Mouse (Mus musculus) forebrain, embryonic 14.5 days (tissue): ENCODE measurements around the gene Loxl3. TPM values are rescaled to one million over a fixed set of nuclear protein-coding genes. Genes with fewer than 3 reads are reported as not detected.

Experiments
- ATAC-seq: fragments of 200-750 bp; cut with Nextera tagmentation; 2 replicates; pipeline ENCODE4 v1.8.0; 2017; ENCODE audit warnings: mild to moderate bottlenecking, moderate library complexity
- DNase-seq: peaks from one replicate; pipeline ENCODE4 v3.0.0-alpha.2; 2015; ENCODE audit warnings: low spot score
- H3K27ac ChIP-seq: fragments of 300-500 bp; sonication (generic); 2 replicates; pipeline ENCODE4 v1.5.1; 2014; ENCODE audit warnings: low read depth, mild to moderate bottlenecking, control low read depth, low read length, moderate library complexity
- H3K27me3 ChIP-seq: fragments of 300-500 bp; sonication (generic); replicated peaks from 2 replicates; pipeline ENCODE4 v1.6.1; 2014; ENCODE audit warnings: low read length, control low read depth, mixed read lengths; ENCODE audit not compliant: control insufficient read depth, insufficient read depth
- H3K36me3 ChIP-seq: fragments of 300-500 bp; sonication (generic); 2 replicates; pipeline ENCODE4 v1.6.1; 2014; ENCODE audit warnings: low read length, control low read depth; ENCODE audit not compliant: control insufficient read depth, insufficient read depth
- H3K4me1 ChIP-seq: fragments of 300-500 bp; sonication (generic); 2 replicates; pipeline ENCODE4 v1.6.1; 2014; ENCODE audit warnings: antibody characterized with exemption, low read length, control low read depth; ENCODE audit not compliant: control insufficient read depth, insufficient read depth
- H3K4me2 ChIP-seq: fragments of 300-500 bp; sonication (generic); 2 replicates; pipeline ENCODE4 v1.6.1; 2014; ENCODE audit warnings: mild to moderate bottlenecking, control low read depth, low read length
- H3K4me3 ChIP-seq: fragments of 300-500 bp; sonication (generic); 2 replicates; pipeline ENCODE4 v1.5.1; 2014; ENCODE audit warnings: low read depth, low read length, control low read depth
- H3K9ac ChIP-seq: fragments of 300-500 bp; sonication (generic); 2 replicates; pipeline ENCODE4 v1.6.1; 2014; ENCODE audit warnings: mild to moderate bottlenecking, low read length, control low read depth, moderate library complexity
- H3K9me3 ChIP-seq: fragments of 300-500 bp; sonication (generic); replicated peaks from 2 replicates; pipeline ENCODE4 v1.6.1; 2016; ENCODE audit warnings: low read length, control low read depth, mixed read lengths; ENCODE audit not compliant: control insufficient read depth
- WGBS: fragments of 180-500 bp; shearing (Covaris S2); extraction: QIAGEN DNeasy Blood & Tissue Kit; methylation state at CpG from one replicate; pipeline ENCODE4 v1.1.7; 2014; 5-methylcytosine and 5-hydroxymethylcytosine counted together
- microRNA counts: library from miRNA; unstranded; fragments of <30 nt; microRNA quantifications from one replicate; lab custom pipeline; 2016
- microRNA-seq: library from miRNA; unstranded; fragments of <30 nt; microRNA quantifications from one replicate; pipeline ENCODE4, GENCODE M21; 2016
- polyA plus RNA-seq: library from polyadenylated mRNA; unstranded; fragments of >200 nt; fragmentation: Nextera tagmentation; extraction: Ambion mirVana; gene quantifications from 2 replicates; pipeline ENCODE4 v1.2.1, GENCODE M21; 2014

The Loxl3 gene
- polyA plus RNA-seq, 1 experiment from 2014 or later = 3.8 TPM

GRCm38 (mm10) chr6:83095968-83096367 is 62.0 kb downstream of the Loxl3 start:
- Histone ChIP-seq H3K4me3 (no peak overlapping the region), H3K9me3 (no peaks in the 10 kb centered on the region)

GRCm38 (mm10) chr6:83098411-83098810 is 64.4 kb downstream of the Loxl3 start:
- Histone ChIP-seq H3K36me3 (no peaks in the 10 kb centered on the region), H3K4me2 (no peak overlapping the region), H3K27me3 (no peaks in the 10 kb centered on the region), H3K9ac (no peak overlapping the region), H3K4me1 (peaks cover 12% of the 10 kb centered on the region), H3K9me3 (no peaks in the 10 kb centered on the region), H3K27ac (no peak overlapping the region), H3K4me3 (no peak overlapping the region)
- ATAC-seq (no peak), DNase-seq (no peak)
- WGBS = 83% methylated on average over 2 of the region's 2 CpGs

More at GRCm38 (mm10) chr6:83095968-83096367, 62.0 kb downstream of the Loxl3 start:
- Histone ChIP-seq H3K9ac (no peak overlapping the region), H3K27me3 (0 out of 2 replicates have a peak, but pooled peaks cover under 1% of the 10 kb centered on the region), H3K27ac (no peak overlapping the region), H3K36me3 (no peaks in the 10 kb centered on the region), H3K4me2 (no peak overlapping the region), H3K4me1 (no peaks in the 10 kb centered on the region)
- no peak for ATAC-seq
- 49% methylated on average over 6 of the region's 6 CpGs for WGBS
- DNase-seq = no peak

- Histone ChIP-seq H3K36me3 (no peaks in the 10 kb centered on the region), H3K27me3 (no peaks in the 10 kb centered on the region), H3K27ac (peak within 1 kb of the TSS; percentile 66), H3K4me1 (peaks cover 12% of the 10 kb centered on the region), H3K4me2 (peak within 1 kb of the TSS; percentile 100), H3K4me3 (peak within 1 kb of the TSS; percentile 72), H3K9ac (peak within 1 kb of the TSS; percentile 80), H3K9me3 (no peaks in the 10 kb centered on the region)
- 1% methylated on average over 25 of the region's 25 CpGs for WGBS
- peak; percentile 80 for ATAC-seq
- peak; percentile 91 for DNase-seq
Observed at GRCm38 (mm10) chr6:83101316-83101687, 67.3 kb downstream of the Loxl3 start, which contains the start of the genes Ccdc142 and Gm42688. Gene Ccdc142 (plus strand): TSS chr6:83101601. Gene Gm42688 (plus strand): TSS chr6:83101617.

GRCm38 (mm10) chr6:83101688-83102556 is 67.9 kb downstream of the Loxl3 start:
- peaks cover 12% of the 10 kb centered on the region for H3K4me1 ChIP-seq
- peak; percentile 70 for DNase-seq
- H3K9me3 ChIP-seq = no peaks in the 10 kb centered on the region
- peak; percentile 78 for ATAC-seq
- peak overlapping the region; percentile 100 for H3K4me2 ChIP-seq
- peak overlapping the region; percentile 80 for H3K9ac ChIP-seq
- H3K27me3 ChIP-seq = no peaks in the 10 kb centered on the region
- peak overlapping the region; percentile 66 for H3K27ac ChIP-seq
- peak overlapping the region; percentile 72 for H3K4me3 ChIP-seq
- under 1% methylated on average over 65 of the region's 74 CpGs for WGBS
- H3K36me3 ChIP-seq = no peaks in the 10 kb centered on the region

MicroRNAs encoded within 50 kb of the gene (microRNA counts, 519-probe panel; counts per million panel counts)
- not detected for microRNA mmu-miR-3470a+mmu-miR-3470b (lab: Ali Mortazavi, UCI)

Small RNA genes lying within 50 kb of the gene (microRNA-seq; reads per million reads assigned to microRNA genes)
- gene Mir3470a (not detected), gene Mir7040 (not detected)

Other genes starting within 250 kb of the Loxl3 start
- gene Sema4f, start 94.4 kb upstream of the Loxl3 start, polyA plus RNA-seq = 4.0 and 5.7 TPM in 2 replicates
- 0.13 TPM in 1 of 2 replicates, not detected in the other for gene M1ap, start 87.3 kb upstream of the Loxl3 start, polyA plus RNA-seq
- 2.6 and 3.4 TPM in 2 replicates for gene Dok1, start 702 bp upstream of the Loxl3 start, polyA plus RNA-seq
- gene Aup1, start 20.3 kb downstream of the Loxl3 start, polyA plus RNA-seq = 101 and 107 TPM in 2 replicates
- gene Htra2, start 21.1 kb downstream of the Loxl3 start, polyA plus RNA-seq = 32.6 and 32.9 TPM in 2 replicates
- 0.33 and 0.62 TPM in 2 replicates for gene Dqx1, start 23.7 kb downstream of the Loxl3 start, polyA plus RNA-seq
- not detected in 2 replicates for gene Tlx2, start 36.1 kb downstream of the Loxl3 start, polyA plus RNA-seq
- 51.3 and 56.1 TPM in 2 replicates for gene Pcgf1, start 43.7 kb downstream of the Loxl3 start, polyA plus RNA-seq
- gene Lbx2, start 52.2 kb downstream of the Loxl3 start, polyA plus RNA-seq = not detected in 2 replicates
- 1.9 TPM in 2 replicates for gene Ccdc142, start 67.4 kb downstream of the Loxl3 start, polyA plus RNA-seq
- gene Gm42688, start 67.4 kb downstream of the Loxl3 start, polyA plus RNA-seq = 1.9 and 2.7 TPM in 2 replicates
- gene Mrpl53, start 74.9 kb downstream of the Loxl3 start, polyA plus RNA-seq = 128 and 154 TPM in 2 replicates
- 8.8 and 15.0 TPM in 2 replicates for gene Mogs, start 81.3 kb downstream of the Loxl3 start, polyA plus RNA-seq
- gene Wbp1, start 87.4 kb downstream of the Loxl3 start, polyA plus RNA-seq = 197 and 214 TPM in 2 replicates
- 15.6 and 17.5 TPM in 2 replicates for gene Ino80b, start 91.3 kb downstream of the Loxl3 start, polyA plus RNA-seq
- gene Rtkn, start 101.3 kb downstream of the Loxl3 start, polyA plus RNA-seq = 4.7 and 4.8 TPM in 2 replicates
- gene Wdr54, start 122.2 kb downstream of the Loxl3 start, polyA plus RNA-seq = 20.6 and 23.9 TPM in 2 replicates
- gene 1700003E16Rik, start 122.2 kb downstream of the Loxl3 start, polyA plus RNA-seq = 5.8 and 7.5 TPM in 2 replicates
- 101 and 133 TPM in 2 replicates for gene Dctn1, start 131.7 kb downstream of the Loxl3 start, polyA plus RNA-seq
- gene Slc4a5, start 185.7 kb downstream of the Loxl3 start, polyA plus RNA-seq = 0.63 and 0.78 TPM in 2 replicates